Mouse (Mus musculus): ENCODE measurements around the gene Gnpnat1.

Gene Gnpnat1

GRCm38 (mm10) chr14:45403651-45404050 is 1.1 kb downstream of the Gnpnat1 start:
- in situ Hi-C loops (cut with MboI) = no loop called here

DNA sequence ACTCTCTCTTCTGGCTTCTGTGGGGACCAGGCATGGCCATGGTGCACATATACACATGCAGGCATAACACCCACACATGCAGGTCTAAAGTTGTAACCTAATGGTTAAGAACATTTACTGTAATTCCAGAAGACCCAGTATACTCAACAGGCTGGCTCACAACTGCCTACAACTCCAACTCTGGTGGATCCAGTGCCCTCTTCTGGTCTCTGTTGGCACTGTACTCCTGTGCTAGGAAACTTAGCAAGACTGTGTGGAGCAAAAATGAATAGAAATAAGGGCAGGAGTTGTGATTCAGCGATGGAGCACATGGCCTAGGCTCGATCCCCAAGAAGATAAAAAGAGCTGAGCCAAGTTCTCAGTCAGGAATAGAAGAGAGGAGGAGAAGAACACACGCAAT is 4.9 kb downstream of the Gnpnat1 start:
- in situ Hi-C loops (cut with MboI) = no loop called here

- in situ Hi-C loops (cut with MboI) = no loop called here
Observed at GRCm38 (mm10) chr14:45389194-45389593, 15.5 kb downstream of the Gnpnat1 start.

DNA sequence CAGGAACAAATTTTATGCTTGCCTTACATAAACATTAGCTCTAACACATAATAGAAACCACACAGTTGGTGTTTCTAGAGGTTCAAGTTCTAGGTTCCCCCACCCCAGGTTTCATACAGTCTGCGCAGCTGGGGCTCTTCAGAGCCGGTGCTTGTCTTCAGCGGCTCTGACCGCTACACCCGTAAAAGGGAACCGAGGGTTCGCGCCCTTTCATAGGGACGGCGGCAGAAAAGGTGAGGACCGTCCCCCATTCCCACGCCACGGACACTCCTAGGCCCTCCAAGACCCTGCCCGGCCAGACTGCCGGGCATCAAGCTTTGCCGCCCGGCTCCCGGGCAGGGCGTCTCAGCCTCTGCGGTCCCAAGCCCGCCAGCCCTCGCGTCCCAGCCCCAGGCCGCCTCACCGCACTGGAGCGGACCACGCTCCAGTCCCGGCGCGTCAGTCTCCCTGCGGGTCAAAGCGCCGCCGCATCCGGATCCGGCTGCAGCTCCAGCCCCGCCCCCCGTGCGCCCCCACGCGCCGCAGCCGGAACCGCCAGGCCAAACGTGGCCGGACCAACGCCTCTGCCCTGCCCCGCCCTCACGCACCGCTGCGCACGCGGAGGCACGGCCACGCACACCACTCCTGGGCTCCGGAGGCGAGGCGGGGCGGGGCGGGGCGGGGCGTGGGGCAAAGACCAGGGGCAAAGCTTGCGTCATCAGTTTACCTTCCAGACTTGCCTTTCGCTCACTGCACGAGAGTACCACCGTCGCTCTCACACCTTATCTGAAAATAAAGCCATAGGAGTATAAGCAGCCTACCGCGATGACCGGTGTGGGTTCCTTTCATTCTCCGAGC is 16.1 kb downstream of the Gnpnat1 start:
- in situ Hi-C loops (cut with MboI) = no loop called here

DNA sequence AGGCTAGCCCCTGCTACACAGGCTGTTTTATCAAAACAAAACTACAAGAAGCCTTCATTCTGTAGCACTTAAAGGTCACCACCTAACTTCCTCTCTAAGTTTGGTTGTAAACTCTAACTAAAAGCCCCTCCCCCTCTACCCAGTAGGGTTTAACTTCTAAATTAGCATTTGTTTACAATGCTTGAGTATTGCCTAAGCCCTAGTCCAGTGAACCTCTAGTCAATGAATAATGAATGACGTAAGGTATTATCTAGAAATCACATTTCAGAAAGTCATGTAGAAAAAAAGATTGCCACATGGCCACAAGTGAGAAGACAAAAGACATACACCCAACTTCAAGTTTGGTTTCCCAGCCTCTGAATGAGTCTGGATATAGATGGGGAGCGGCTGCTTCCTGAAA is 17.2 kb downstream of the Gnpnat1 start:
- in situ Hi-C loops (cut with MboI) = no loop called here

- in situ Hi-C loops (cut with MboI) = no loop called here
Observed at GRCm38 (mm10) chr14:45385596-45385995, 19.1 kb downstream of the Gnpnat1 start.

DNA sequence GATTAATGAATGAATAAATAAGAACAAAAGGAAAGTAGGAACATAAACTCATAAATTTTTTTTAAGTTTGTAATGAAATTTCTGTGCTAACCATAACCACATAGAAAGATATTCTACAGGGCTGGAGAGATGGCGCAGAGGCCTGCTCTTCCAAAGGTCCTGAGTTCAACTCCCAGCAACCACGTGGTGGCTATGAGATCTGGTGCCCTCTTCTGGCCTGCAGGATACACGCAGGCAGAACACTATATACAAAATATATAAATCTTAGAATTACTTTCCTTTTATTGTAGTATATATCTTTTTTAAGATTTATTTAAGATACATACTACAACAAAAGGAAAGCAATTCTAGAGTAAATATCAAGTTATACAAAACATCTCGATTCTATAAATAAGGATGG is 21.8 kb downstream of the Gnpnat1 start:
- in situ Hi-C loops (cut with MboI) = no loop called here

GRCm38 (mm10) chr14:45380756-45381155 is 24.0 kb downstream of the Gnpnat1 start:
- in situ Hi-C loops (cut with MboI) = no loop called here

GRCm38 (mm10) chr14:45378771-45379170 is 25.9 kb downstream of the Gnpnat1 start:
- in situ Hi-C loops (cut with MboI) = no loop called here

- in situ Hi-C loops (cut with MboI) = no loop called here
Observed at GRCm38 (mm10) chr14:45365196-45365587, 39.5 kb downstream of the Gnpnat1 start.

- in situ Hi-C loops (cut with MboI) = no loop called here
Observed at GRCm38 (mm10) chr14:45364211-45365195, 40.2 kb downstream of the Gnpnat1 start.

DNA sequence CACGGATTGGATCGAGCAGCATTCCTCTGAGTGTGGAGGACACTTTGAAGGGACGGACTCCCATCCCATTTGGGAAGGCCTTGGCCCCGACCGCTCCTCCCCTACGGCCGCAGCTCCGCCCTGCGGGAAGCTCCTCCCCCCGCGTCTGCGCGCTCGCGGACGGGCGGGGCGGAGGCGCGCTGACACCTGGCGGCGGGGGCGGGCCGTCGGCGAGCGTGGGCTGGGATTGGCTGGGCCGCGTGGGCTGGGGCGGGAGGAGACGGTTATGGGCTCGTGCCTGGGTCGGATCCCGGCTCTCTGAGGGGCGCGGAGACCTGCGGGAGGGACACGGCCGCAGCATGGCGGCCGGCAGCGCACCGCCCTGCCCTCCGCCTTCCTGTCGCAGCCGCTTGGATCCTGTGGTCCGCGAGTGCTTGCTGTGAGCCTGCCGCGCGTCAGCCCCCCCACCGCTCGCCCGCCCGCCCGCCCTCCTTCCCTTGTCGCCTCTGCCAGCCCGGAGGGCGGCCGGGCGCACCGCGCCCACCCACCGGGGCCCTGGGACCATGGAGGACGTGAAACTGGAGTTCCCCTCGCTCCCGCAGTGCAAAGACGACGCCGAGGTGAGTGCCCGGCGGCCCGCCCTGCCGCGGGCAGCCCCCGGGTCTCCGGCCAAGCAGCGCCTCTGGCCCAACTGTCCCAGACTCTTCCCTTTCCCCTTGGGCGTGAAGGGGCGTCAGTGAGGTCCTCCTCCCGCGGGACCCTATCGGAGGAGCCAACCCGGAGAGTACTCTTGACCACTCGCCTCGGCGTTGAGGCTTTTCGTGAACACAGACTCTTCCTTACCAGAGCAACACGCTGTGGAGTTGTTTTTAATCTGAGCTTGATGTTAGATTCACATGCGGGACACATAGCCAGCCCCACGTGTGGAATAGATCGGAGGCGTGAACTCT is 53.5 kb downstream of the Gnpnat1 start, which contains the start of gene Styx:
TSS of gene Styx (plus strand) at position 163 of the 929 bp plus-strand sequence.
- in situ Hi-C loops (cut with MboI) = no loop called here

DNA sequence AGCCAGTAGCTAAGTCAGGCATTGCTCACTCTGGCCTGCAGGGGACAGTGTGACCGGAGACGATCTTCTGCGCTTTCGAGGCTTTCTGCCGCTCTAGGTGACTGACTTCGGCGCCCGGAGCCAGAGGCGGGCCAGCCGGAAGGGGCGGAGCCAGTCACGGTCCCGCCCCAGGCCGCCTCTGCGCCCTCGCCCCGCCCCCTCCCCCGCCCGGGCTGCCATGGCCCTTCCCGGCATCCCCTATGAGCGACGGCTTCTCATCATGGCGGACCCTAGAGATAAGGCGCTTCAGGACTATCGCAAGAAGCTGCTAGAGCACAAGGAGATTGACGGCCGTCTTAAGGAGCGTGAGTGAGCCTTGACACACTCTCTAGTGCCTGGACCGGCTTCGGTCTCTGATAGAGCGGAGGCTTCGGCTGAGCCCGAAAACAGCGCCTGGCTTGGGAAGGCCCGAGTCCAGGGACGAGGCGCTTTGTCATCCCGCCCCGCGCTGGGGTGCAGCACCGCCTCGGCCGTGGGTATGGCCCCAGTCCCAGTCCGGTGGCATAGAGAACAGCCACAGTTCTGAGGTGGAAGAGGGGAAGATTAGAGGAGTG is 75.0 kb downstream of the Gnpnat1 start, which contains the start of gene Psmc6:
TSS of gene Psmc6 (plus strand) at position 200 of the 593 bp plus-strand sequence.
- in situ Hi-C loops (cut with MboI) = no loop called here

- in situ Hi-C loops (cut with MboI) = no loop called here
Observed at GRCm38 (mm10) chr14:45329018-45329588, 75.6 kb downstream of the Gnpnat1 start.

DNA sequence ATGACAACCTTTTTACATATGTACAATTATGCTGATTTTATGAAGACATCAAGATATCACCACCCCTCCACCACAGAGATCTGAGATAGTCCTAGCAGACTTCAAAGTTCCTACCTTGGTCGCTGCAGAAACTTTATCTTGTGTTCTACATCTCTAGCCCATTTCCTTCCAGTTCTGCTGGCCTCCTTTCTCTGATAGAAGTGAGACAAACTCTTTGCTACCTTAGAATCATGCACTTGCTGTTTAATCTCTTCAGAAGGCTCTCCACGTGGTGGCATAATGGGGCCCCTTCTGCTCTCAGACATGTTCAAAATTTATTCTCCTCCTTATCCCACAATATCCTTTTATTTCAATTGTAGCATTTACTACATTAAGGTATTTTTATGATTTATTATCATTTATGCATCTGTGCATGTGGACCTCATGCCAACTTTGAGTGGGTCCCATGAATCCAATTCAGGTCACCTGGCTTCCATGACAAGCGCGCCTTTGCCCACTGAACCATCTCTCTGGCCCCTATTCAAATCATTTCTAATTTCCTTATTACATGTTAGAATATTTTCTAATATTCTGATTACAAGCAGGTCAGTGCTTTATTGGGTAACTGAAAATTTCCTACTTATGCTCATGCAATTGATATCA is 76.5 kb downstream of the Gnpnat1 start:
- in situ Hi-C loops (cut with MboI) = no loop called here

All from mature B cell (primary cell).